Mouse (Mus musculus): ENCODE measurements at regions not wholly inside any gene's neighbourhood (a gene's known extent, or its start where the extent isn't known, plus 50 kb on each side); places are given as distances from the start of the nearest gene placed in this dataset. TPM values are rescaled to one million over a fixed set of nuclear protein-coding genes. Genes with fewer than 3 reads are reported as not detected.

- no peak overlapping the region for H3K27ac ChIP-seq (replicated peaks)
- no peaks in the 10 kb centered on the region for H3K36me3 ChIP-seq
Measured at GRCm38 (mm10) chr17:64548536-64548935, 52.0 kb upstream of the Man2a1 start.

GRCm38 (mm10) chr17:64550034-64550433 lies 50.5 kb upstream of the Man2a1 start:
- no peak for ATAC-seq (ENCODE audit: low FRiP score)
- H3K9me3 ChIP-seq (replicated peaks) = no peaks in the 10 kb centered on the region
- no peak overlapping the region for H3K9ac ChIP-seq (replicated peaks)
- H3K4me3 ChIP-seq (replicated peaks) = no peak overlapping the region
- no peaks in the 10 kb centered on the region for H3K36me3 ChIP-seq
- no peaks in the 10 kb centered on the region for H3K27me3 ChIP-seq (replicated peaks)
- H3K4me1 ChIP-seq = 0 out of 2 replicates have a peak, but pooled peaks cover 2% of the 10 kb centered on the region
- 58% methylated on average over 6 of the region's 6 CpGs for WGBS
- no peak overlapping the region for H3K27ac ChIP-seq (replicated peaks)
- no peak overlapping the region for H3K4me2 ChIP-seq

More at GRCm38 (mm10) chr17:64548536-64548935, 52.0 kb upstream of the Man2a1 start:
- no peak overlapping the region for H3K4me3 ChIP-seq (replicated peaks)
- no peak overlapping the region for H3K9ac ChIP-seq (replicated peaks)
- H3K9me3 ChIP-seq (replicated peaks) = no peaks in the 10 kb centered on the region
- no peak overlapping the region for H3K4me2 ChIP-seq
- H3K4me1 ChIP-seq = 0 out of 2 replicates have a peak, but pooled peaks cover 2% of the 10 kb centered on the region
- ATAC-seq (ENCODE audit: low FRiP score) = no peak
- 45% methylated on average over 7 of the region's 7 CpGs for WGBS
- H3K27me3 ChIP-seq (replicated peaks) = no peaks in the 10 kb centered on the region

Small RNAs in the stretch of these regions (microRNA-seq; reads per million reads assigned to microRNA genes)
- not detected for gene Mir6420
